Mouse (Mus musculus): ENCODE results near the gene Exoc3l4. TPM values are rescaled to one million over a fixed set of nuclear protein-coding genes. Genes with fewer than 3 reads are reported as not detected.

The Exoc3l4 gene
- polyA plus RNA-seq, 1 experiment from 2014 or later, result 10.7 TPM

DNA sequence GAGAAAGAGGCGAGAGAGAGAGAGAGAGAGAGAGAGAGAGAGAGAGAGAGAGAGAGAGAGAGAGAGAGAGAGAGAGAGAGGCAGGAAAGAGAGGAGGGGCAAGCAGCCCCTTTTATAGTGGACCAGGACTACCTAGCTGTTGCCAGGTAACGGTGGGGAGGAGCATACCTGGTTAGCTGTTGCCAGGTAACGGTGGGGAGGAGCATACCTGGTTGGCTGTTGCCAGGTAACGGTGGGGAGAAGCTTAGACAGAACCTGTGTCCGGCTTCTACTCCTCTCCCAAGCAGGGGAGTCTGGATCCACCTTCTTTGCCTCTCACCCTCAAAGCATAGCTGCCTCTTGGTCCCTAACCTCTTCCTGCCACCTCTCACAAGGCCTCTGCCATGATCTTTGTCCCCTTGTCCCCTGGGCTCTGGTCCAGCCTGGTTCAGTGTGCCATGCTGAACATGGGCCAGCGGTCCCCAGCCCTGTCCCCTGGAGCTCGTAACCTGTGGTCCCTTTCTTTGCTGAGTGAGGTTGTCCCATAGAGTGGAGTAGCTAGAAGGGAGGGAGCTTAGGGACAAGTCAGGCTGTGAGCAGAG is 17.4 kb downstream of the Exoc3l4 start:
- H3K4me2 ChIP-seq, result peak overlapping the region; percentile 23
- 40% methylated on average over 6 of the region's 7 CpGs for WGBS

DNA sequence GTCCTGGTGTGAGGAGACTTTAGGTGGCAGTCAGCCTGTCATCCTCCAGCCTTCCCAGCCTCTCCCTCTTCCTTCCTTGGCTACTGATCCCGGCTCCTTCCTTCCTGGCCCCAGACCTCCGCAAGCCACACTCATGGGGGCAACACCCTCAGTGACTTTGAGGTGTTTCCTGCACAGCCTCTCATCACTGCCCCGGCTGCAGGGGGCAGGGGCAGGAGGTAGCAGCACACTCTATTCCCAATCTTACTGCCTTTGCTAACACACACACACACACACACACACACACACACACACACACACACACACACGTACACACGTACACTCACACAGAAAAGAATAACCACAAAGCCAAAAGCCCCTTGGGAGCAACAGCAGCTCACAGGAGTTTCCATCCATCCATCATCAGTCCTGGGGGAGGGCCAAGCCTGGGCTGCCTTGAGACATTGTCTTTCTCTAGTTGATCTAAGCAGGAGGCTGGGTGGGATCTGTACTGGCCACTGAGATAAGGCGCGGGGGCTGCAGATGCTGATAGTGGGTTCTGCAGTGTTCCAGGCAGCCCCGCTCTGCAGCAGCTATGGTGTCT is 18.0 kb downstream of the Exoc3l4 start:
- peaks cover 7% of the 10 kb centered on the region; the same call in 1 of the 2 replicates for H3K4me1 ChIP-seq (ENCODE audit: insufficient read depth)
- H3K27ac ChIP-seq (ENCODE audit: low read depth), result peak overlapping the region; percentile 51
- WGBS, result 24% methylated on average over 8 of the region's 8 CpGs
- no peaks in the 10 kb centered on the region for H3K9me3 ChIP-seq (ENCODE audit: low read depth, low read length)
- no peak for TF ChIP-seq CTCF (IDR thresholded peaks at IDR 0.05; ENCODE audit: low read depth)
- DNase-seq (peak; percentile 57), ATAC-seq (ENCODE audit: insufficient read depth) (no peak)
- no peaks in the 10 kb centered on the region for H3K36me3 ChIP-seq (ENCODE audit: insufficient read depth)
- no peak overlapping the region for H3K9ac ChIP-seq
- no peak overlapping the region for H3K4me3 ChIP-seq (ENCODE audit: low read depth, low read length)
- H3K4me2 ChIP-seq, result peak overlapping the region; percentile 23
- peaks cover 13% of the 10 kb centered on the region for H3K27me3 ChIP-seq (ENCODE audit: insufficient read depth, low read length)

More for the DNA sequence above, 17.4 kb downstream of the Exoc3l4 start:
- Histone ChIP-seq H3K4me1 (ENCODE audit: insufficient read depth) (peaks cover 11% of the 10 kb centered on the region; the same call in 1 of the 2 replicates), H3K27me3 (ENCODE audit: insufficient read depth, low read length) (peaks cover 18% of the 10 kb centered on the region), H3K4me3 (ENCODE audit: low read depth, low read length) (no peak overlapping the region), H3K27ac (ENCODE audit: low read depth) (peak overlapping the region; percentile 51), H3K9me3 (ENCODE audit: low read depth, low read length) (no peaks in the 10 kb centered on the region), H3K9ac (no peak overlapping the region), H3K36me3 (ENCODE audit: insufficient read depth) (no peaks in the 10 kb centered on the region)
- ATAC-seq (ENCODE audit: insufficient read depth) (no peak), DNase-seq (peak; percentile 47)
- TF ChIP-seq CTCF (IDR thresholded peaks at IDR 0.05; ENCODE audit: low read depth), result no peak

DNA sequence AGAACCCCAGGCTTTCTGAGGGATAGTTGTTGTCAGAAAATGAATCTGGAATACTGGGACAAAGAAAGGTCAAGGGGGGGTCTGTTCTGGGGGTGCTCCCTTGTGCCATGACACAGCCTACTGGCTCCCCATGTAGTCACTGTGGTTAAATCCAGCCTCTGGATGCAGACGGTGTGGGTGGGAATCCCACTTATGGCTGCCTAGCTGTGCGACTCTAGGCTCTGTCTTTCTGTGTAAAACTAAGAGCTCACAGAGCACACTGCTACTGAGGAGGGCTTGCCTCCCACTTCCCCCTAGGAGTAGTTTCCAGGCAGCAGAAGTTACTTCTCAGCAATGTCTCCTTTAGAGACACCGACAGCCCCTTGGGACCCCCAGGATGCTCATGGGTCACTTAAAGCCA is 19.4 kb downstream of the Exoc3l4 start:
- 83% methylated on average over 3 of the region's 3 CpGs for whole genome bisulfite sequencing
- no peak overlapping the region for H3K9ac ChIP-seq
- H3K27me3 ChIP-seq (ENCODE audit: insufficient read depth, low read length), result no peaks in the 10 kb centered on the region
- no peaks in the 10 kb centered on the region for H3K36me3 ChIP-seq (ENCODE audit: insufficient read depth)
- TF ChIP-seq CTCF (IDR thresholded peaks at IDR 0.05; ENCODE audit: low read depth), result no peak
- no peaks in the 10 kb centered on the region for H3K4me1 ChIP-seq (ENCODE audit: insufficient read depth)
- ATAC-seq (ENCODE audit: insufficient read depth) (no peak), DNase-seq (no peak)
- H3K9me3 ChIP-seq (ENCODE audit: low read depth, low read length), result no peaks in the 10 kb centered on the region
- no peak overlapping the region for H3K4me3 ChIP-seq (ENCODE audit: low read depth, low read length)
- H3K4me2 ChIP-seq, result no peak overlapping the region
- H3K27ac ChIP-seq (ENCODE audit: low read depth), result no peak overlapping the region

DNA sequence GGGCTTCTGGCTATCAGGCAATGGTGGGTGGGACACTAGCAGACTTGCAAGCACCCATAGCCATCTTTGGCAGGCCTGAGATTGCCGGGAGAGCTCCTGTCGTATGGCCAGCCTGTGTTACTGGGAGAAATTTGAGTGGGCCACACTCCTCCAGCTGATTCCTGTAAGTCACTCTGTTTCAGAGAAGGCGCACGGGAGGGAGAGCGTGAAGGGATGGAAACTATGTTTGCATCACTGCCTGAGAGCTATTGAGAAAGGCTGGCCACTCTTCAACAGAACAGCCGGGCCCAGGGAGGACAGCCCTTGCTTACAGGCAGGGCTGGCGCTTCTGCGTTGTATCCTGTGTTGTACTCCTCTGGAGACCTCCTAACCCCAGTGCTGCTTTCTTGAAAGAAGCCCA is 19.8 kb downstream of the Exoc3l4 start:
- no peaks in the 10 kb centered on the region for H3K36me3 ChIP-seq (ENCODE audit: insufficient read depth)
- H3K27me3 ChIP-seq (ENCODE audit: insufficient read depth, low read length), result peaks cover 3% of the 10 kb centered on the region; the same call in 1 of the 2 replicates
- TF ChIP-seq CTCF (IDR thresholded peaks at IDR 0.05; ENCODE audit: low read depth), result no peak
- no peak overlapping the region for H3K4me2 ChIP-seq
- no peaks in the 10 kb centered on the region for H3K4me1 ChIP-seq (ENCODE audit: insufficient read depth)
- ATAC-seq (ENCODE audit: insufficient read depth) (no peak), DNase-seq (no peak)
- WGBS, result 51% methylated on average over 8 of the region's 8 CpGs
- no peaks in the 10 kb centered on the region for H3K9me3 ChIP-seq (ENCODE audit: low read depth, low read length)
- no peak overlapping the region for H3K9ac ChIP-seq
- H3K4me3 ChIP-seq (ENCODE audit: low read depth, low read length), result no peak overlapping the region
- H3K27ac ChIP-seq (ENCODE audit: low read depth), result no peak overlapping the region

DNA sequence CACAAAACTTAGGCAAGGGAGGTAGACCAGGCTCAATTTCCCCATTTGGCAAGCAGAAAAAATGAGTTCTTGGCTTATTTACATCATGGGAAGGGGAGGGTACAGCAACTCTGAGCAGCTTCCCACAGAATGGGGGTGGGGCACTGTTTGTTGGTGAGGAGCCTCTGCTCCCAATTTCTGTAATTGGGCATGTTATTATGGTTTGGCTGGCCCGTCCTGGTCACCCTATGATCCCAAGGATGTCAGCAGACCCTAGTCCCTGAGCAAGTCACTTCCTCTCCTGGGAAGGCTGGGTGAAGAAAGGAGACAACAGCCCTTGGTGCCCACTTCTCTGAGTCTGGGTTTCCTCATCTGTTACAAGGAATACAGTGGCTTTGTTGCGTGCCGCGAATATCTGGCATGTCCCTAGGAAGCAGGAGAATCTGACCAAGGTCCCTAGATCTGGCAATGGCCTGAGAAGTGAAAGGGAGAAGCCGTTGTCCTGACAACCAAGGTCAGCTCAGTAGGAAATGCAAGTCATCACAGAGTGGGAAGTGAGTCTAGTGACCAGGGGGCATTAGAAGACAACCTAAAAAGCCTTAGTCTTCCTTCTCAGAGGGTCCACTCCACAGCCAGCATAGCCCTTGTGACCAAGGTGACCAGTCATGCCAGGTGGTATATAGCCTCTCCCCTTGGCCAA is 20.5 kb downstream of the Exoc3l4 start:
- H3K27me3 ChIP-seq (ENCODE audit: insufficient read depth, low read length), result peaks cover 10% of the 10 kb centered on the region
- ATAC-seq (ENCODE audit: insufficient read depth) (no peak), DNase-seq (no peak)
- no peak overlapping the region for H3K9ac ChIP-seq
- no peak overlapping the region for H3K4me2 ChIP-seq
- no peaks in the 10 kb centered on the region for H3K36me3 ChIP-seq (ENCODE audit: insufficient read depth)
- no peak for TF ChIP-seq CTCF (IDR thresholded peaks at IDR 0.05; ENCODE audit: low read depth)
- 63% methylated on average over 5 of the region's 5 CpGs for WGBS
- no peak overlapping the region for H3K4me3 ChIP-seq (ENCODE audit: low read depth, low read length)
- no peak overlapping the region for H3K27ac ChIP-seq (ENCODE audit: low read depth)
- H3K4me1 ChIP-seq (ENCODE audit: insufficient read depth), result peaks cover 3% of the 10 kb centered on the region; the same call in 1 of the 2 replicates
- H3K9me3 ChIP-seq (ENCODE audit: low read depth, low read length), result no peaks in the 10 kb centered on the region

DNA sequence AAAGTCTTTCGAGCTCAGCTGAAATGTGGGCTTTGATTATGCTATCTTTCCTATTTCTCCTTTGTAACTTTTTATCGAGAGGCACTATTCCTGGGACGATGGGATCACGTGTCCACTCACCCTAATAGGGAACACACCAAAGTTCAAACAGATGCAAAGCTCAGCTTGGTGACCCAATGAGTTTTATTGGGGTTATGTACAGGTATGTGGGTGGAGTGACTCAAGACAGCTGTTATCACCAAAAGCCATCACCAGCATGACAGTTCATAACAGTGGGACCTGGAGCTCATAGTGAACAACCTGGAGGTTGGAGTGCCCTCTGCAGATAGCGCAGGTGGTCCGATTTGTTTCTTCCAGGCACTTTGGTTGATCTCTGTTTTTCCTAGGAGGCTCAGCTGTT is 22.0 kb downstream of the Exoc3l4 start:
- H3K4me3 ChIP-seq (ENCODE audit: low read depth, low read length), result no peak overlapping the region
- ATAC-seq (ENCODE audit: insufficient read depth), result no peak
- TF ChIP-seq CTCF (IDR thresholded peaks at IDR 0.05; ENCODE audit: low read depth), result no peak
- no peak overlapping the region for H3K4me2 ChIP-seq
- no peak overlapping the region for H3K27ac ChIP-seq (ENCODE audit: low read depth)
- H3K9ac ChIP-seq, result no peak overlapping the region
- no peak for DNase-seq
- H3K9me3 ChIP-seq (ENCODE audit: low read depth, low read length), result no peaks in the 10 kb centered on the region
- no peaks in the 10 kb centered on the region for H3K36me3 ChIP-seq (ENCODE audit: insufficient read depth)
- H3K4me1 ChIP-seq (ENCODE audit: insufficient read depth), result peaks cover 3% of the 10 kb centered on the region; the same call in 1 of the 2 replicates
- peaks cover 25% of the 10 kb centered on the region for H3K27me3 ChIP-seq (ENCODE audit: insufficient read depth, low read length)
- WGBS, result 79% methylated on average over 6 of the region's 6 CpGs

DNA sequence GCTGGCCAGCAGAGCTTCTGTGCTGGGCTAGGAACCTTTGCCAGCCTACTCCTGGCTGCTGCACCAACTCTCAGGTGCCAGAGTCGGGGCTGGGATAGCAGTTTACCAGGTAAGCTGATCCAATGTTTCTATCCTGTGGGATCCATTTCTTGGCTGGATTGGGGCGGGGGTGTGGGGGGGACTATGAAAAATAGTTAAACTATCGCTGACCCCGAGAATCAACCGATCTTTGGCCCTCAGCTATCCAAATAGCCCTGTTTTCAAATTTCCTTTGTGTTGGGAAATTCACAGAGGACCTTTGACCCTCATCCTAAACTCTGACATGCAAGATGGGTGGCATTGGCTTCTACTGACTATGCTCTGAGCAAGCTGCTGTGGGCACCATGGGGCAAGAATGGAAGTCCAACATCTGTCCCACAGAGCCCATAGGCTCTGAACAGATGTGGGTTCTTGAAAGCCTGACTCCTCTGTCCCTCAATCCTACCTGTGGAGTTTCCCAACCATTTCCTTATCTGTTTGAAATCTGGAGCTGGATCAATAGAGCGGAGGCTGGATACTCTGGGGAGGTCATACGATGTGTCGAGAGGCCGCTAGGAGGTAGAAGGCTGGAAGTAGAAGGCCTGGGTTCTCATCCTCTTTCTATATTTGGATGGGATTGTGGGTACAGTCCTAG is 24.0 kb downstream of the Exoc3l4 start:
- no peak overlapping the region for H3K27ac ChIP-seq (ENCODE audit: low read depth)
- no peaks in the 10 kb centered on the region for H3K9me3 ChIP-seq (ENCODE audit: low read depth, low read length)
- H3K4me3 ChIP-seq (ENCODE audit: low read depth, low read length), result no peak overlapping the region
- no peak for ATAC-seq (ENCODE audit: insufficient read depth)
- 88% methylated on average over 9 of the region's 9 CpGs for WGBS
- no peak for DNase-seq
- no peak overlapping the region for H3K4me2 ChIP-seq
- H3K9ac ChIP-seq, result no peak overlapping the region
- peaks cover 3% of the 10 kb centered on the region; the same call in 1 of the 2 replicates for H3K4me1 ChIP-seq (ENCODE audit: insufficient read depth)
- TF ChIP-seq CTCF (IDR thresholded peaks at IDR 0.05; ENCODE audit: low read depth), result no peak
- no peaks in the 10 kb centered on the region for H3K36me3 ChIP-seq (ENCODE audit: insufficient read depth)
- H3K27me3 ChIP-seq (ENCODE audit: insufficient read depth, low read length), result peaks cover 44% of the 10 kb centered on the region

Measured in lung, embryonic 14.5 days (tissue).